Mouse (Mus musculus) MEL (cell line): ENCODE data around the gene Rad51b. TPM values are rescaled to one million over a fixed set of nuclear protein-coding genes. Genes with fewer than 3 reads are reported as not detected.

ENCODE experiments used
- DNase-seq: peaks from one replicate; pipeline ENCODE4 v3.0.0; 2011; ENCODE audit warnings: low read depth, low spot score
- H3K27ac ChIP-seq: 2 replicates; pipeline ENCODE4 v1.5.1; 2012; ENCODE audit warnings: low read depth, mild to moderate bottlenecking, control low read depth, low read length, moderate library complexity; ENCODE audit not compliant: control insufficient read depth
- H3K27me3 ChIP-seq, 2 experiments: fragments of 150-350 bp in 1 of 2; sonication (generic) in 1 of 2; 2 replicates each; pipeline ENCODE4 v1.6.1; 2012; ENCODE audit warnings: low read length in 2 of 2, mild to moderate bottlenecking in 2 of 2, improper control_type of control experiment in 1 of 2, moderate library complexity in 1 of 2; ENCODE audit not compliant: insufficient read depth in 2 of 2, control insufficient read depth in 1 of 2
- H3K36me3 ChIP-seq, 2 experiments: 2 replicates each; pipeline ENCODE4 v1.6.1; 2012 to 2014; ENCODE audit warnings: low read length in 2 of 2, improper control_type of control experiment in 1 of 2, inconsistent platforms in 1 of 2, mild to moderate bottlenecking in 1 of 2; ENCODE audit not compliant: insufficient read depth in 2 of 2, control insufficient read depth in 1 of 2
- H3K4me1 ChIP-seq, 2 experiments: fragments of 150-350 bp in 1 of 2; sonication (generic) in 1 of 2; 2 replicates each; pipeline ENCODE4 v1.6.1; 2012; ENCODE audit warnings: low read length in 2 of 2, improper control_type of control experiment in 1 of 2, mild to moderate bottlenecking in 1 of 2; ENCODE audit not compliant: insufficient read depth in 2 of 2, control insufficient read depth in 1 of 2
- H3K4me3 ChIP-seq, 2 experiments: fragments of 150-350 bp in 1 of 2; sonication (generic) in 1 of 2; 2 replicates each; pipeline ENCODE4 v1.5.1; 2012; ENCODE audit warnings: low read depth in 2 of 2, low read length in 2 of 2, mild to moderate bottlenecking in 2 of 2, moderate library complexity in 2 of 2, control low read depth in 1 of 2, improper control_type of control experiment in 1 of 2; ENCODE audit not compliant: control insufficient read depth in 1 of 2, insufficient read depth in 1 of 2
- H3K79me2 ChIP-seq: 2 replicates; pipeline ENCODE4 v1.6.1; 2012; ENCODE audit warnings: mild to moderate bottlenecking, low read length, moderate library complexity; ENCODE audit not compliant: control insufficient read depth, poor library complexity, insufficient read depth
- H3K9ac ChIP-seq: 2 replicates; pipeline ENCODE4 v1.6.1; 2012; ENCODE audit warnings: low read depth, mild to moderate bottlenecking, control low read depth, low read length, moderate library complexity; ENCODE audit not compliant: control insufficient read depth, poor library complexity, severe bottlenecking
- H3K9me3 ChIP-seq: fragments of 150-350 bp; sonication (generic); replicated peaks from 2 replicates; pipeline ENCODE4 v1.6.1; 2012; ENCODE audit warnings: mild to moderate bottlenecking, low read length, improper control_type of control experiment, moderate library complexity; ENCODE audit not compliant: insufficient read depth
- CHD2 ChIP-seq: IDR thresholded peaks from 2 replicates; pipeline ENCODE4 v1.6.1; 2011; ENCODE audit warnings: low read length, improper control_type of control experiment
- ELF1 ChIP-seq: IDR thresholded peaks from 2 replicates; pipeline ENCODE4 v1.6.1; 2014; ENCODE audit warnings: low read depth, mild to moderate bottlenecking, inconsistent platforms, low read length, improper control_type of control experiment, moderate library complexity
- EP300 ChIP-seq, 2 experiments: IDR thresholded peaks; 2 replicates each; pipeline ENCODE4 v1.6.1; 2011; ENCODE audit warnings: improper control_type of control experiment in 2 of 2, low read length in 2 of 2, low read depth in 1 of 2, mild to moderate bottlenecking in 1 of 2
- GABPA ChIP-seq: IDR thresholded peaks from 2 replicates; pipeline ENCODE4 v1.6.1; 2012; ENCODE audit warnings: low read depth, mild to moderate bottlenecking, inconsistent platforms, low read length, improper control_type of control experiment, moderate library complexity
- GATA1 ChIP-seq: IDR thresholded peaks from 2 replicates; pipeline ENCODE4 v1.6.1; 2011; ENCODE audit warnings: low read depth, low read length, improper control_type of control experiment
- KAT2A ChIP-seq: conservative IDR thresholded peaks from 2 replicates; pipeline ENCODE4 v1.6.1; 2012; ENCODE audit warnings: low read depth, low read length, improper control_type of control experiment, inconsistent platforms
- MAX ChIP-seq: IDR thresholded peaks from 2 replicates; pipeline ENCODE4 v1.6.1; 2011; ENCODE audit warnings: low read length, improper control_type of control experiment
- MAZ ChIP-seq: IDR thresholded peaks from 2 replicates; pipeline ENCODE4 v1.6.1; 2012; ENCODE audit warnings: low read depth, mild to moderate bottlenecking, inconsistent platforms, low read length, improper control_type of control experiment
- MXI1 ChIP-seq: IDR thresholded peaks from 2 replicates; pipeline ENCODE4 v1.6.1; 2011; ENCODE audit warnings: mild to moderate bottlenecking, low read depth, low read length, improper control_type of control experiment
- MYB ChIP-seq: IDR thresholded peaks from 2 replicates; pipeline ENCODE4 v1.6.1; 2011; ENCODE audit warnings: mild to moderate bottlenecking, low read depth, low read length, improper control_type of control experiment
- MYC ChIP-seq: IDR thresholded peaks from 2 replicates; pipeline ENCODE4 v1.6.1; 2011; ENCODE audit warnings: low read depth, mild to moderate bottlenecking, low read length, improper control_type of control experiment, moderate library complexity
- NELFE ChIP-seq: IDR thresholded peaks from 2 replicates; pipeline ENCODE4 v1.6.1; 2011; ENCODE audit warnings: low read depth, low read length, improper control_type of control experiment
- POLR2A ChIP-seq, 2 experiments: IDR thresholded peaks; 2 replicates each; pipeline ENCODE4 v1.6.1; 2011 to 2012; ENCODE audit warnings: low read length in 2 of 2, mild to moderate bottlenecking in 2 of 2, control low read depth in 1 of 2, improper control_type of control experiment in 1 of 2, low read depth in 1 of 2, moderate library complexity in 1 of 2; ENCODE audit not compliant: control insufficient read depth in 1 of 2, insufficient read depth in 1 of 2, poor library complexity in 1 of 2
- POLR2AphosphoS5 ChIP-seq: IDR thresholded peaks from 2 replicates; pipeline ENCODE4 v1.6.1; 2012; ENCODE audit warnings: low read depth, borderline replicate concordance, mild to moderate bottlenecking, inconsistent platforms, low read length, moderate library complexity, mixed read lengths
- RAD21 ChIP-seq: IDR thresholded peaks from 2 replicates; pipeline ENCODE4 v1.6.1; 2011; ENCODE audit warnings: mild to moderate bottlenecking, low read depth, low read length, improper control_type of control experiment
- RCOR1 ChIP-seq: IDR thresholded peaks from 2 replicates; pipeline ENCODE4 v1.6.1; 2012; ENCODE audit warnings: low read depth, mild to moderate bottlenecking, inconsistent platforms, low read length, improper control_type of control experiment
- SIN3A ChIP-seq: IDR thresholded peaks from 2 replicates; pipeline ENCODE4 v1.6.1; 2012; ENCODE audit warnings: low read length, improper control_type of control experiment, inconsistent platforms
- SMC3 ChIP-seq: IDR thresholded peaks from 2 replicates; pipeline ENCODE4 v1.6.1; 2011; ENCODE audit warnings: low read depth, low read length, improper control_type of control experiment
- TAL1 ChIP-seq: IDR thresholded peaks from 2 replicates; pipeline ENCODE4 v1.6.1; 2012; ENCODE audit warnings: mild to moderate bottlenecking, inconsistent platforms, low read length, moderate library complexity, mixed read lengths
- TBP ChIP-seq: IDR thresholded peaks from 2 replicates; pipeline ENCODE4 v1.8.0; 2011; ENCODE audit warnings: low read depth, low read length, improper control_type of control experiment
- USF1 ChIP-seq: IDR thresholded peaks from 2 replicates; pipeline ENCODE4 v1.6.1; 2014; ENCODE audit warnings: low read depth, mild to moderate bottlenecking, inconsistent platforms, low read length, improper control_type of control experiment, moderate library complexity
- USF2 ChIP-seq, 2 experiments: IDR thresholded peaks; 2 replicates each; pipeline ENCODE4 v1.6.1; 2011 to 2012; ENCODE audit warnings: improper control_type of control experiment in 2 of 2, low read length in 2 of 2, borderline replicate concordance in 1 of 2, inconsistent platforms in 1 of 2, low read depth in 1 of 2, mild to moderate bottlenecking in 1 of 2; ENCODE audit not compliant: insufficient read depth in 1 of 2
- ZC3H11A ChIP-seq: IDR thresholded peaks from 2 replicates; pipeline ENCODE4 v1.6.1; 2012; ENCODE audit warnings: low read depth, mild to moderate bottlenecking, inconsistent platforms, low read length, improper control_type of control experiment
- ZMIZ1 ChIP-seq: IDR thresholded peaks from 2 replicates; pipeline ENCODE4 v1.6.1; 2012; ENCODE audit warnings: low read depth, mild to moderate bottlenecking, inconsistent platforms, low read length, improper control_type of control experiment, moderate library complexity
- ZNF384 ChIP-seq: IDR thresholded peaks from 2 replicates; pipeline ENCODE4 v1.6.1; 2012; ENCODE audit warnings: low read depth, mild to moderate bottlenecking, inconsistent platforms, low read length, improper control_type of control experiment
- polyA plus RNA-seq, 2 experiments: library from polyadenylated mRNA; stranded (reverse) in 1 of 2; unstranded in 1 of 2; fragments of >175 nt in 1 of 2; fragments of >200 nt in 1 of 2; gene quantifications; 2 replicates each; pipeline versions ENCODE4 v1.2.1 to v1.2.4; 2012; ENCODE audit warnings: low replicate concordance in 2 of 2, low read depth in 1 of 2; ENCODE audit not compliant: insufficient read length in 2 of 2, insufficient read depth in 1 of 2, missing spikeins in 1 of 2
- total RNA-seq: library from RNA; depleted of rRNA; stranded (reverse); fragments of 300-350 nt; gene quantifications from 2 replicates; pipeline ENCODE4 v1.2.3, GENCODE M21; 2012

Gene Rad51b
- total and polyA plus RNA-seq, 3 experiments = 3.6 to 5.7 TPM; not detected in 1

DNA sequence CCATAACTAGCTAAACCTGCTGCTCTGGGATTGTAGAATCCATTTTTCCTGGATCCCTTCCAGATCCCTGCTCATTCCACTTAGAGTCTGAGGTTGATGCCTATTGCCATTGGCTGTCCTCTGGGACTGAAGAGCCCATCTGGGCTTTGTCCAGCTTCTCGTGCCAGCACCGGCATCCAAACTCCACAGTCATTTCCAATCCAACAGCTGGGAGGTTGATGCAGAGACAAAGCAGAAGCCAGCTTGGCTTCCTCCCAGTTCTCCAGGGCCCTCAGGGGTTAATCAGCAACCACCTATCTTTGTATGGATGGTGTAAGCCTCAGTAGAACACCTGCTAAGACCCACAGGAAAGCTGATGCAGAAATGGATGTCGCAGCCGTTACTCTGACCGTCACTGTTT, 524.8 kb downstream of the Rad51b start:
- no peak overlapping the region for H3K4me3 ChIP-seq
- H3K4me1 ChIP-seq = peaks cover 0 to 3% of the 10 kb centered on the region in 2 experiments; a peak in 2 of 4 replicates

GRCm38 (mm10) chr12:79822401-79822800, 525.3 kb downstream of the Rad51b start:
- Histone ChIP-seq H3K36me3 (peaks cover 0 to 4% of the 10 kb centered on the region in 2 experiments; a peak in 2 of 4 replicates), H3K9me3 (no peaks in the 10 kb centered on the region), H3K27ac (no peak overlapping the region), H3K79me2 (no peaks in the 10 kb centered on the region), H3K27me3 (no peaks in the 10 kb centered on the region), H3K4me1 (peaks cover 0 to 8% of the 10 kb centered on the region in 2 experiments; a peak in 2 of 4 replicates), H3K9ac (no peak overlapping the region), H3K4me3 (no peak overlapping the region)
- DNase-seq = no peak
- TF ChIP-seq GABPA (no peak), KAT2A (no peak), MAZ (no peak), TAL1 (no peak), ZNF384 (no peak), SMC3 (no peak), ELF1 (no peak), POLR2AphosphoS5 (no peak), SIN3A (no peak), MAX (no peak), MYC (no peak), EP300 (IDR thresholded peaks at IDR 0.05; ENCODE audit: low read depth in 1 of 2, low read length in 2 of 2) (no peak), RCOR1 (no peak), GATA1 (no peak), MXI1 (no peak), POLR2A (IDR thresholded peaks at IDR 0.05; ENCODE audit: control insufficient read depth in 1 of 2, insufficient read depth in 1 of 2, low read depth in 1 of 2, low read length in 2 of 2, poor library complexity in 1 of 2) (no peak), NELFE (no peak), USF2 (IDR thresholded peaks at IDR 0.05; ENCODE audit: borderline replicate concordance in 1 of 2, insufficient read depth in 1 of 2, low read depth in 1 of 2, low read length in 2 of 2) (no peak), USF1 (no peak), ZMIZ1 (no peak)

More for the DNA sequence above, 524.8 kb downstream of the Rad51b start:
- no peak for DNase-seq
- H3K27ac ChIP-seq = no peak overlapping the region
- H3K36me3 ChIP-seq = peaks cover 0 to 2% of the 10 kb centered on the region in 2 experiments; a peak in 2 of 4 replicates
- no peaks in the 10 kb centered on the region for H3K9me3 ChIP-seq
- H3K9ac ChIP-seq = no peak overlapping the region
- H3K79me2 ChIP-seq = no peaks in the 10 kb centered on the region
- no peaks in the 10 kb centered on the region for H3K27me3 ChIP-seq
- no peak for TF ChIP-seq ZC3H11A
- no peak for TF ChIP-seq TBP
- no peak for TF ChIP-seq USF1
- TF ChIP-seq RCOR1 = no peak
- TF ChIP-seq RAD21 = no peak
- TF ChIP-seq ZMIZ1 = no peak
- TF ChIP-seq CHD2 = no peak
- TF ChIP-seq MYC = no peak
- TF ChIP-seq MYB = no peak
- no peak for TF ChIP-seq KAT2A
